1 mouse cellular context compared by ENCODE assay signal in genomic region chr10:62792177-62793090, GRCm38 (mm10).
TF ChIP-seq lines count a peak whose summit lies in the region.

TSS of gene Ccar1 (minus strand) at chr10:62792286.

TF ChIP-seq in CH12.LX, 34 proteins besides CTCF, POLR2A, EP300 and RAD21 (continued from another document):
- TF ChIP-seq ZMIZ1 (IDR thresholded peaks at IDR 0.05; ENCODE audit: low read depth, low read length) = peak; percentile 66; the same call in 1 of the 2 replicates
- TF ChIP-seq HCFC1 (IDR thresholded peaks at IDR 0.05; ENCODE audit: low read depth, low read length) = no peak
- TF ChIP-seq NELFE (IDR thresholded peaks at IDR 0.05; ENCODE audit: low read depth, low read length) = peak; percentile 86
